Mouse (Mus musculus): ENCODE measurements around the gene Pde9a.

- no peak for TF ChIP-seq CTCF (IDR thresholded peaks at IDR 0.05; ENCODE audit: low read depth)
- TF ChIP-seq EP300 (IDR thresholded peaks at IDR 0.05; ENCODE audit: low read depth) = no peak
These were observed 70.9 kb downstream of the Pde9a start for GRCm38 (mm10) chr17:31456723-31457567.

Data from heart, postnatal 0 days (tissue).